Mouse (Mus musculus): ENCODE measurements around the gene Mrpl16. TPM values are rescaled to one million over a fixed set of nuclear protein-coding genes. Genes with fewer than 3 reads are reported as not detected.

Gene Mrpl16
- polyA plus RNA-seq, 1 experiment: 32.9 TPM

DNA sequence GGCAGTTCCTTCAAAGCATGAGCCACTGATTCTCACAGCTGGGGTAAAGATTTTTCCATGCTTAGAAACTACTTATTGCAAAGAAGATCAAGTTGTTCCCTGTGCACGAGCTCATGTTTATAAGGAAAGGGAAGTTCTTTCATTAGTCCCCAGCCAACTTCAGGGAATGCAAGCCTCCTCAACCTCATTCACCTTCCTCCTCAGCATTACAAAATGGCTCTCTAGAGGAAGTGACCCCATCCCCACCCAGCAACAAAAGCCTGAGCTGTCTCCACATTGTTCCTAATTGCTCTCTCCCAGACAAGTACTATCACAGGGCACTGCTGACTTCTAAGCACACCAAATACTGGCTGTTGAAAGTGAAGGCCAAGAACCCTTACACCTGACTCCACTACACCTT is 34.2 kb downstream of the Mrpl16 start:
- DNase-seq (ENCODE audit: low spot score): no peak

GRCm38 (mm10) chr19:11807251-11807650 is 37.1 kb downstream of the Mrpl16 start:
- DNase-seq (ENCODE audit: low spot score): no peak

DNA sequence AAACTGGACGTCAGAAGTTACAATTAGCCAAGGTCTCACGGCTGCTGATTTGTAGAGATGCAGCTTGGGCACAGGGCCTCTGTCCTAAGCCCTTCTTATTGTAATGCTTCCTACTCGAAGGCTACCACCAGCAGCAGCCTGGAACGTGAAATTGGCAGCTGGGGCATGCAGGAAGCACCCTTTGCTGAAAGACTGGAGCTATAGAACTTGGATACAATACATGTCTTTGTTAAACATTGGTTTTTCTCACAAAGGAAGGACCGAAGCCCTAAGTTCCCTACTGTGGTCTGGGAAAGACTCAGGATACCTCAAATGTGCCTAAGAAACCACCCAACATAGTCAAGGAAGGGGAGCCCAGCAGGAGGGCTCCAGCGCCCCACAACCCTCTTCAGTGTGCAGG is 37.6 kb downstream of the Mrpl16 start:
- no peak for DNase-seq (ENCODE audit: low spot score)

DNA sequence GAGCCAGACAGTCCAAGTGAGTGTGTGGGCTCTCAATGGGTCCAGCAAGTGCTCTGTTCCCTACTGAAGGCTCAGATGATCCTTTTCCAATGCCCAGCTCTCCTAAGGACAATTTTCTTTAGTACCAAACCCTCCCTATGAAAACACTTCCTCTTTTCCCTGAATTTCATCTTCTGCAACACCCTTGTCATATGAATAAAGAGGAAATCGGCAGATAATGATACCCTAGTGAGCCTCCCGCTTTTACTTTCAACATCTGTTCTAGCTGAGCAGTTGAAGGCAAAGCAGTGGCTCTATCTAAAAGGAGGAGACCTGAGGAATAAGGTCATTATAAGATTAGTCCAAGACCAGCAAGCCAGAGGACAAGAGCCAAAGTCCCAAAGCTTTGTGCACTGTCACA is 38.3 kb downstream of the Mrpl16 start:
- no peak for DNase-seq (ENCODE audit: low spot score)

- no peak for DNase-seq (ENCODE audit: low spot score)
These were observed 40.0 kb downstream of the Mrpl16 start for GRCm38 (mm10) chr19:11810003-11810758.

DNA sequence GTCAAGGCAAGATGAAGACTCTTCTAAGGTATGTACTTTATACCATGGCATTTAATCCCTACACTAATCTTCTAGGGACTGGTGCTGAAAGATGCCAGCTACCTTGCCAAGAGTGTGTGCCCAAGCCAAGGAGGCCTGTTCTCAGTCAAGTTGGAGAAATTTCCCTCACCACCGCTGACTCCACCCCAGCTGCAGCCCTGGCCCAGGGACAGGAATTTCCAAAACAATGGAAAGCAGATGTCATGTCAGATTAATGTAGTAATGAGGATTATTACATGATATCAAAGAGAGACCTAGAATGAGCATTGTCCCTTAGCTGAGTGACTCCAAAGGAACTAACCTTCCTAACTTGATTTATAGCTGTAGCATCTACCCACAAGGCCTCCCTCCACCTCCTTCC is 40.7 kb downstream of the Mrpl16 start:
- no peak for DNase-seq (ENCODE audit: low spot score)

- no peak for DNase-seq (ENCODE audit: low spot score)
These were observed 41.6 kb downstream of the Mrpl16 start for GRCm38 (mm10) chr19:11811688-11812365.

- no peak for DNase-seq (ENCODE audit: low spot score)
These were observed 42.9 kb downstream of the Mrpl16 start for GRCm38 (mm10) chr19:11813136-11813535.

DNA sequence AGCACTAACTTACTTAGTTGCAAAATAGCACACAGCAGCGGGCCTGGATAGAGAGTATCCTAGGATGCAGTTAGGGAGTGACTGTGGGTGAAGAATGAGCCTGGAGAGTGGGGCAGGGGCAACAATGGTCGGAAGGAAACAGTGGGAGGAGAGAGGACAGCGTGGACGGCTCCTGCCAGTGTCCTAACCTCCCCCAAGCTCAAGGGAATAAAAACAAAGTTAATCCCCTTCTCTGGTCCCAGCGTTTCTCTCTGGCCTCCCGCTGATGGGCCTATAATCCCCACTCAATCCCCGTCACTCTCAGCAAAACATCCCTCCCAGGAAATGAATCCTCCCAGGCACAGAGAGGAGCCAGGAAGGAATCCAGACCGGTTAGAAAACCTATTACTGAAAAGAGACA is 43.5 kb downstream of the Mrpl16 start:
- no peak for DNase-seq (ENCODE audit: low spot score)

- no peak for DNase-seq (ENCODE audit: low spot score)
These were observed 44.6 kb downstream of the Mrpl16 start for GRCm38 (mm10) chr19:11814742-11815333.

GRCm38 (mm10) chr19:11816706-11817105 is 46.5 kb downstream of the Mrpl16 start:
- no peak for DNase-seq (ENCODE audit: low spot score)

- no peak for DNase-seq (ENCODE audit: low spot score)
These were observed 47.4 kb downstream of the Mrpl16 start for GRCm38 (mm10) chr19:11817586-11817985.

GRCm38 (mm10) chr19:11818199-11819142 is 48.3 kb downstream of the Mrpl16 start:
- DNase-seq (ENCODE audit: low spot score): peak; percentile 69

DNA sequence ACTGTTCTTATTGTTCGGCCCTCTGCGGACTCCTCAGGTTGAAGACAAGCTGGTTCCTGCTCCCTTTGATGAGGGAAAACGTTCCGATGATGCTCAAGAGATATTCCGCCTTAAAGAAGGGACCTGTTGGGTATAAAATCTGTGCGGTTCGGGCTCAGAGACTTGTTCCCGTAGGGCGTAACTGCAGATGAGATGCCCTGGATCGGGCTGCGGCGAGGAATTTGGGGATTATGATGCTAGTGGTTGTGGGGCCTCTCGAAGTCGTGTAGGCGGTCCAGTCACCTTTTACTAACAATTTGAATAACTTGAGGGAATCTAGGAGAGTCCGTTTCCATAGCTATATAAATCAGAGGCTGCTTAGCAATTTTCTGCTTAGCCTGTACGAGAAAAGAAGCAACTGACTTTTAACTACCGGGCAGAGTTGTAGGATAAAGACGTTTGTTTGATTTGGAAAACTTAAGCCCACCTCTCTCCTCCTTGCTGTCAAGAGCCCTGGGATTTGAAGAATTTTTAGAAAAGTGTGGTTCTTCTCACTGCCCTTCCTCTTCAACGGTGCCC is 49.0 kb downstream of the Mrpl16 start, which contains the start of gene Stx3:
Stx3 (minus strand) TSS at position 261 of the 558 bp plus-strand sequence.
- DNase-seq (ENCODE audit: low spot score): no peak

- peak; percentile 48 for DNase-seq (ENCODE audit: low spot score)
These were observed 49.6 kb downstream of the Mrpl16 start for GRCm38 (mm10) chr19:11819800-11820199.

DNA sequence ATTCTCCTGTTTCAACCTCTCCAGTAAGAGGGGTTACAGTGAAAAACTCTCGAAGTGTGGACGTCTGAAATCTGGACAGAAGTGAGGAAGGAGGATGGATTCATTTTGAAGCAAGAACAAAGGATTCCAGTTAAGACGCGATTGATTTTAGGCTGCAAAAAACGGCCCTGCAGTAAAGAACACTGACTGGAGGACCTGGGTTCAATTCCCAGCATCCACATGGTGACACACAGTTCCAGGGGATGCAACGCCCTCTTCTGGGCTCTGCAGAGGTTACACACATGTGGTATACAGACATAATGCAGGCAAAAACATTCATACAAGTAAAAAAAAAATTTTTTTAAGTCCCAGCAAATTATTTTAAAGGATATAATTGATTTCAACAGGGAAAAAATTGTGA is 50.0 kb downstream of the Mrpl16 start:
- no peak for DNase-seq (ENCODE audit: low spot score)

GRCm38 (mm10) chr19:11823346-11824065 is 53.3 kb downstream of the Mrpl16 start:
- no peak for DNase-seq (ENCODE audit: low spot score)
